Mouse (Mus musculus): ENCODE data around the gene Nadk2.

The Nadk2 gene

DNA sequence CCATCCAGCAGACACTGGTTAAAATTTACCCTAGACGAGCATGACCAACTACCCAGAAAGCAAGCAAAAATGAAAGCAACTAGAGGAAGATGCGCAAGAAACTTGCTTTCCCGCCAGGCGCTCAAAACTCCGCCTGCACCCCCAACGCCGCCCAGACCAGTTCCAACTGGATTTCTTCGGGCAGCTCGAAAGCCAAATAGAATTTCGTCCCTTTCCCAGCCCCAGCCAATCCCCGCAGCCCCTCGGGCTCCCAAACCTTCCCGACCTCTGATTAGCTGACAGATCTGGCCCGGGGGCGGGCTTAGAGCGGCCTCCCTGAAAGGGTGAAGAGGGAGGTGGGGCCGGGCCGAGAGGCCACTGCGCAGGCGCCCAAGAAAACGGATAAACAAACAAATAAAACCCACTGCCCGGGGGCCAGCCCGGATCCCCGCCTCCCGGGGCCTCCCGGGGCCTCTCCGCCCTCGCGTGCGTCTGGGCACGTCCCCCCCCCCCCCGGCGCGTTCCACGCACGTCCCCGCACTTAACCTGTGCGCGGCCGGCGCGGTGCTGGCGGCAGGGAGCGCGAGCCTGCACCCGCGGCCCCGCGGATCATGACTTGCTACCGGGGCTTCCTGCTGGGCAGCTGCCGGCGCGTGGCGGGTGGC is at the start of gene Nadk2:
TSS of gene Nadk2 (plus strand) at position 349 of the 644 bp plus-strand sequence.
- peak; percentile 99 to 100 for DNase-seq

GRCm38 (mm10) chr15:9055704-9056103 is 15.4 kb upstream of the Nadk2 start:
- DNase-seq: no peak

DNA sequence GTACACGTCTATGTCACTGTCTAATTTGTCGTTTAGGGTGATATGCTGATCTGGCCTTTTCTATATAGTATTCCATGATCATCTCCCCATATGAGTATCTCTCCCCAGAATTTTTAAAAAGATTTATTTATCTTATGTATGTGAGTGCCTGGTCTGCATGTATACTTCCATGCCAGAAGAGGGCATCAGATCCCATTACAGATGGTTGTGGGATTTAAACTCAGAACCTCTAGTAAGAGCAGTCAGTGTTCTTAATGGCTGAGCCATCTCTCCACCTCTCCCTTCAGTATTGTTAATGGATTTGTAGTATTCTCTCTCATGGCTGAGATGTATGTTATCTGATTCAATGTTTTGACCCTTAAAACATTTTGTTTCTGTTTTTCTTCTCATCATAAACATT is 11.2 kb upstream of the Nadk2 start:
- no peak for DNase-seq

DNA sequence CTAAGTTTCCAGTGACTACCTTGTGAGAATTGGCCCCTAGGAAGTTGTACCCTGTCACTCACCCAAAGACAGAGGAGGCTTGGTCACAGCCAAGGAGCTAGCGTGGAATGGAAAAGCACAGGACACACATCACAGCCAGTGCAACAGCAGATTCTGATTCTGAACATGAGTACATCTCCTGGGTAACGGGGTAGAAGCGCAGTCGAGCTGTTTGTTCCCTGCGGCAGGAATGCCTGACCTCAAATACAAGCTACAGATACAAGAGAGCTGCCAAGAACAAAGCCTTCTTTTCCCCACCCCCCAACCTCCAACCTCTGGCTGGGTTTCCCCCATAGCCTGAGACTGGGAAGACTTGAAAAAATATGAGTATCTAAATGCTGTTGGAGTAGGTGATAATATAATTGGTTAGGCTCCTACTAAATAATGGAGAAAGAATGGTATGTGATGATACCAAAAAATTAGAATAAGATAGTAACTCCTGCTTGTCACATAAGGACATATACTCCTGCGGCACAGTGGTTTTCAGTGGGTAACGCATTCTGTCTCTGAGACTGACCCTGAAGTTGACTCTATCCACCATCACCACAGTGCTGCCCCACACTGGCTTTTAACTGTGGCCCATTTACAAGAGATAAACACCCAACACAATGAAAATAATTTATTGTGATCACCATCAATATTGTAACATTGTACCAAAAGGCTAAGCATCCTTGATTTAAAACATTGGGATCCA is 9.7 kb upstream of the Nadk2 start:
- DNase-seq: no peak

DNA sequence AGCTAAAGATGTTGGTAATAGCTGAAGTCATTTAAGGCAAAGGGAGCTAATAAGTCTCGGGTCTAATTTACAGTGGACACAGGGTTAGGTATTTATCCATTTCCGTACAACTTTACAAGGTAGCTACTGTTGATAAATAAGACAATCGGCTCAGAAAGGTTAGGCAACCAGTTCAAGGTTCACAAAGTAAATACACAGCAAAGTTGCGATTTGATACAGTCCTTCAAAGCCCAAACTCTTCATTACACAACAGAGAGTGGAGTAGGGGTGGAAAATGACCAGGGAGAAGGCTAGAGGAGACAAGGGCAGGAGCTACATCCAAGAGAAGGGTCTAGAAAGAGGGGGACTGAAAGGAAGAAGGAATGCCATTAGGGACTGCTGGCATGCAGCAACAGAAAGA is 2.2 kb upstream of the Nadk2 start:
- DNase-seq: no peak

- no peak for DNase-seq
Measured at GRCm38 (mm10) chr15:9070353-9070752, 707 bp upstream of the Nadk2 start.

GRCm38 (mm10) chr15:9071556-9072544 is 790 bp downstream of the Nadk2 start:
- DNase-seq: peak; percentile 40 to 44

DNA sequence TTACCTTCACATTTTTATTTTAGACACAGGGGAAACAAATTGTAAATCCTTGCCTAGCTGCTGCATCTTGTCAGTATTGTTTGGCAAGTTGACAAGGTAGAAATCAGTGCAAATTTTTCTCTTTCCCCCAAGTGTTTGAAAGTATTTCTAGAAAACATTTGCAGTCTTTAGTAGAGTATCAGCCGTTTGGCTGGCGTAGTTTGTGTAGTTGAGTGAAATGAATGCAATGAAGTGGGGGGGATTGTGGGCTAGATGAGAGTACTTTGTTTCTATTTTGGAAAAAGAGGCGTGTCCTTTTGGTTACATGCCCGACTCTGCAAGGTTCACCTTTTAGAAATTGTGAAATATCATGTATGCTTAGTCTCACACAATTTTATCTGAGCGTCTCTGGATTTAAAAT is 1.6 kb downstream of the Nadk2 start:
- DNase-seq: peak in 1 of 2 experiments; percentile 61

- DNase-seq: no peak
Measured at GRCm38 (mm10) chr15:9073067-9073608, 2.1 kb downstream of the Nadk2 start.

- DNase-seq: no peak
Measured at GRCm38 (mm10) chr15:9073684-9074083, 2.6 kb downstream of the Nadk2 start.

GRCm38 (mm10) chr15:9074139-9074538 is 3.1 kb downstream of the Nadk2 start:
- DNase-seq: no peak

DNA sequence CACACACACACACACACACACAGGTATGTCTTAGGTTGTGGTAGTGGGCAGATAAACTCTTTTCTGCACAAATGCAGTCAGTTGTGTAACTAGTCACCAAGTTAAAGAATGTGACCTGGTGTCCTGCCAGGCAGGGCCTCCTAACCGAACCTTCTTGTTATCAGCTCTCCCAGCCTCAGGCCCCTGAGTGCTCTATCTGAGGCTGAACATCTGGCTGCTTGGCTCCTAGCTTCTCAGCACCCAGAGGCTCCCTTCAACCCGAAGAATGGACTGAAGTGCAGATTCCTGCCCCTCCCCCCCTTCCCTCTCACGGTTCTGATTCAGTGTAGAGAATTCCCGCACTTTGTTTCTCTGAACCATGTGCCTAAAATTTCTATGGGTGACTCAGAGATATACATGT is 3.6 kb downstream of the Nadk2 start:
- no peak for DNase-seq

GRCm38 (mm10) chr15:9075608-9076200 is 4.6 kb downstream of the Nadk2 start:
- DNase-seq: no peak

- DNase-seq: no peak
Measured at GRCm38 (mm10) chr15:9078481-9079300, 7.6 kb downstream of the Nadk2 start.

- no peak for DNase-seq
Measured at GRCm38 (mm10) chr15:9079626-9080025, 8.6 kb downstream of the Nadk2 start.

DNA sequence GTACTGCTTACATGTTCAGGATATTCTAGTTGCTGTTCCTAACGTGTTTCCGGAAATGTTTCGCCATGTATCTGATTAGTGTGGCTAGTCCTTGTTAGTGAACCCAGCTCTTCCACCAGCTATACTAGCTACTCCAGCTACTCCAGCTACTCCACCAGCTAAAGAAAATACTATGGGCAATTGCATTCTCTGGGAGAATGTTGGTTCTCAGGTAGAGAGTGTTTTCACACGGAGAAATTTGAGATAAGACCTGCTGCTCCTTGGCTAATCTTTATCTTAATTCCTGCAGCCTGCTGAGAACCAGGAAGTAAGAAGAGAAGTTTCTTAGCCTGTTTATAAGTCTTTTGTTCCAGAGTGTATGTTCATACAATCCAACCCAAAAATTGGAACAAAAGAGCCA is 9.1 kb downstream of the Nadk2 start:
- DNase-seq: no peak

DNA sequence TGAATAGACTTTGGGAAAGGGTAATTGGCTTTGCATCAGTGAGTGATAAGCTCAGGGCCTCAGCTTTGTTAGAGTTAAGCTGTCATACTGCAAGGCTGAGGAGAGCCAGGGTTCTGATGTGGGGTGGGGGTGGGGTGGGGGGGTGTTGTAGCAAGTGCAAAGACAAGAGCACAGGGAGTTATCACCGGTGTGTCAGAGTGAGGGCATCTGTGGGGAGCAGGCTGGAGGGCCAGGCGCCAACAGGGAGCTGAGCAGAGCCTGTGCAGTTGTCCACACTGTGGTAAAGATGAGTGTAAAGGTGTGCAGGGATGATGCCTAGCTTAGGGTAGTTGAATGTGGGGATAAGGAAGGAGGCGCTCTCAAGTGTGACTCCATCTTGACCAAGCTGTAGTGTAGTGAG is 10.2 kb downstream of the Nadk2 start:
- DNase-seq: no peak

GRCm38 (mm10) chr15:9082753-9083152 is 11.7 kb downstream of the Nadk2 start:
- DNase-seq: no peak

DNA sequence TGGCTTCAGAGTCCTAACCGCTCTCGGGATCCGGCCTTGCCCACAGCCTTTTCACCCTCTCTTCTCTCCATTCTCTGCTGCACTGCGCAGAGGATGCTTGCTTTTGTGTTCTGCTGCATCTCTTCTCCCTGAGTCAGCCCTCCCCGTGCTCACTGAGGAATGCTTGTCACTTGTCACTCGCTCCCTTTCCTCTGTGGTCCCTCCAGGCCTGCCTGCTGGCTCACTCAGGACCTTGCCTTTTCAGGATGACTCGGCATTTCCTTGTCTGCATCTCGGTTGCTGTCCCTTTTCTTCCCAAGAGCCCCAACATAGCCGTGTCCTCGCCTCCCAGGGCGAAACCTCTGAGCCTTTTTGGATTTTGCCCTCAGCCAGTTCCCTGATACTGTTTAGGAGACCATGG is 15.8 kb downstream of the Nadk2 start:
- DNase-seq: no peak

DNA sequence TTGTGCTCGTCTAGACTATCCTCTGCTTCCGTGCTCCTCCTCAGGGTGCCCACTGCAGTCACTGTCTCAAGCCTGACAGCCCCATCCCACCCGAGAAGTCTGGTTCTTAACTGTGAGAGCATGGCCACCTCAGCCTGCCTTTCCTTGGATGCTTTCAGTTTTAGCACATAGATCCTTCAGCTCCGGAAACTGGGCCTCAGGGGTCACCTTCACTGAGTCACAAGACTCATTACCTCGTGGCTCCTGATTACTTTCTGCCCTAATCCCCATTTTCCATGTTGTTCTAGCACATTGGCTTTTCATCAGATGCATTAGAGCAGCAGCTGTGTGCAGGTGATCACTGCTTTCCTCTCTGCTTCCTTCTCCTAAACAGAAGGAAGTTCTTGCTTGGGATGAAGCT is 16.4 kb downstream of the Nadk2 start:
- no peak for DNase-seq

DNA sequence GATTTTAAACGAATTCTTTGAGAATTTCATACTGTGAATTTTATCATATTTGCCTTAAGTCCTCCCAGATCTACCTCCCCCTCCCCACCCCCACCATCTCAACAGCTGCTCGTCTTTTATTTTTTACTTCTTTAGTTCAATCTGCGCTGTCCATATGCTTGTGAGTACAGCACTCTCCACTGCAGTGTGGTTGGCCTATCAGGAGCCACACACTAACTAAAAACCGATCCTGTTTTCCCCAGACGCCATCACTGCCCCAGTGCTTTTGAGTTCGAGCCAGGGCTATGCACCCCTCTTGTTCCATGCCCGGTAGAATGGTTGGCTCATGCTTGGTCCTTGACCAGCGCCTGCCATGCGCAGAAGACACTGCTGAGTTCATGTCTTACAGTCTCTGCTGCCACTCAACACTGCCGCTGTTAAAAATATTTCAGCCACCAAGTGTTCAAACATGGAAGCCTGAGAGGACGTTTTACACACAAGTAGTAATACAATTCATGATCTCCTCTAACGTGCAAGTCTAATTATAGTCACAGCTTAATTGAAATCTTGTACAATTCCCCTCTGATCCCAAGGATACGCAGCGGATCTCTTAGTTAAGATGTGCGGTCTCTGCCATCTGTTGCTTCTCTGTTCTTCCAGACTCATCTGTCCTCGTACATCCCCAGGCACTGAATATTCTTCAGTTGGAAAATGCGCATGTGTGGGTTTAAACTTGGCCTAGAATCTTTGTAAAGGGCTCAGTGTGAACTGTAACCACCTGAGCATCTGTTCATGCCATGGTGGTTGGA is 17.0 kb downstream of the Nadk2 start:
- no peak for DNase-seq

All from lung, adult 18-20 months (tissue).